ENCODE assay signal across 22 mouse cellular contexts in the genomic region with DNA sequence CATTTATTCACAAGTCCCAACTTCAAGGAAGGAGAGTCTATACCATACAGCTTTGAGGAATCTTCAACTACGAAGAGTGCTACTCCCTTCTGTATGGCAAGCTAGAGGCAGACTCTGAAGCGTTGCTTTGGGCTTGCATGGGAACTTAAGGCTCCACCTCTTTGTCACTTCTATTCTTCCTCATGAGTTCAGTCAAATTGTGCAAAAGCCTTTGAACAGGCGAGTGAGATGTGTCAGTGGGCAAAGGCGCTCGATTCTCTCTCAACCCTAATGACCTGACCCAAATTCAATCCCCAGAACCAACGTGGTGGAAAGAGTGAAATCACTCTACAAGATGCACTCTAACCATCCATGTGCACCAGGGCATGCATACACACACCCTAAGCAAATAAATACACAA. TPM values are rescaled to one million over a fixed set of nuclear protein-coding genes. Genes with fewer than 3 reads are reported as not detected.
DNase-seq lines count a peak whose midpoint lies in the region; ATAC-seq lines count a peak whose summit lies in the region.
"Had no signal": no experiment of that assay in that cellular context is flagged by ENCODE, and none has a peak within 500 bp of the region (broad histone marks: within the 10 kb centered on the region; RNA-seq: fewer than 3 reads in every experiment).

No protein-coding gene starts in this region.

- 84% methylated on average over 6 of the region's 6 CpGs for WGBS in intestine, embryonic 16.5 days

- no peak overlapping the region for H3K4me2 ChIP-seq in intestine, embryonic 16.5 days (ENCODE audit: low read depth, low read length)
- H3K4me2 ChIP-seq: embryonic facial prominence, embryonic 13.5 days; forebrain, embryonic 12.5 days had no signal

- ATAC-seq in intestine, embryonic 16.5 days = no peak
- ATAC-seq in erythroid progenitor cell, adult 5-6 weeks (replicated peaks; ENCODE audit: low FRiP score, poor library complexity, severe bottlenecking) = no peak
- ATAC-seq: activated CD4-positive, CD25-positive, alpha-beta regulatory T cell, adult 4 months; forebrain, embryonic 14.5 days; forebrain, embryonic 16.5 days; Patski had no signal

- H3K4me1 ChIP-seq in intestine, embryonic 16.5 days (ENCODE audit: control insufficient read depth, insufficient read depth, low read length) = no peaks in the 10 kb centered on the region
- H3K4me1 ChIP-seq: embryonic facial prominence, embryonic 13.5 days; forebrain, embryonic 10.5 days; forebrain, embryonic 12.5 days had no signal

- H3K9ac ChIP-seq in intestine, embryonic 16.5 days (ENCODE audit: low read depth, low read length) = no peak overlapping the region
- H3K9ac ChIP-seq: embryonic facial prominence, embryonic 13.5 days; forebrain, embryonic 12.5 days had no signal

- H3K4me3 ChIP-seq in intestine, embryonic 16.5 days (ENCODE audit: low read length) = no peak overlapping the region
- H3K4me3 ChIP-seq: embryonic facial prominence, embryonic 13.5 days; forebrain, embryonic 10.5 days; forebrain, embryonic 12.5 days had no signal

- no peaks in the 10 kb centered on the region for H3K9me3 ChIP-seq in intestine, embryonic 16.5 days (ENCODE audit: control insufficient read depth, low read length)
- H3K9me3 ChIP-seq: embryonic facial prominence, embryonic 13.5 days; forebrain, embryonic 12.5 days had no signal

- DNase-seq in Muller cell, postnatal 12 days (ENCODE audit: inconsistent ontology term) = peak; percentile 77
- peak; percentile 8 for DNase-seq in retina, adult 2 months (ENCODE audit: low read depth, low spot score)
- peak; percentile 91 for DNase-seq in retina, postnatal 1 day
- no peak for DNase-seq in lung, postnatal 36 days
- DNase-seq: adrenal gland, adult 8-10 months; adrenal gland, postnatal 14 days; adrenal gland, postnatal 36 days; cerebellum, adult 11-12 months; cerebellum, adult 2 months; cerebellum, adult 9-10 months; cerebellum, postnatal 10 days; cerebellum, postnatal 25 days had no signal

- no peaks in the 10 kb centered on the region for H3K36me3 ChIP-seq in intestine, embryonic 16.5 days (ENCODE audit: control insufficient read depth, insufficient read depth, low read length)
- H3K36me3 ChIP-seq: embryonic facial prominence, embryonic 13.5 days; forebrain, embryonic 10.5 days; forebrain, embryonic 12.5 days had no signal

- no peaks in the 10 kb centered on the region for H3K27me3 ChIP-seq in intestine, embryonic 16.5 days (replicated peaks; ENCODE audit: control insufficient read depth, insufficient read depth, low read length)
- H3K27me3 ChIP-seq: embryonic facial prominence, embryonic 13.5 days; forebrain, embryonic 12.5 days had no signal

- H3K27ac ChIP-seq in intestine, embryonic 16.5 days (ENCODE audit: low read length) = no peak overlapping the region
- H3K27ac ChIP-seq: embryonic facial prominence, embryonic 13.5 days; forebrain, embryonic 10.5 days; forebrain, embryonic 12.5 days had no signal

RNA-seq across cellular contexts. Expression of a gene that starts 47.1 kb away (rescaled TPM):
- 39.4 and 43.1 TPM in 2 replicates for polyA plus RNA-seq in intestine, embryonic 16.5 days (2015; fragmentation: Nextera tagmentation; extraction: Ambion mirVana)
- total RNA-seq in erythroid progenitor cell, adult 5-6 weeks (2015; ENCODE audit: low replicate concordance) = 2.2 TPM in 1 of 2 replicates, not detected in the other
- total RNA-seq in erythroid progenitor cell, adult 5-6 weeks (2017; ENCODE audit: low replicate concordance) = not detected in 2 replicates
- total RNA-seq: MEL had no signal
- polyA plus RNA-seq: activated CD4-positive, CD25-positive, alpha-beta regulatory T cell, adult 4 months had no signal
